Mouse (Mus musculus): ENCODE measurements around the gene Nufip1.

Gene Nufip1

GRCm38 (mm10) chr14:76179343-76179742 is 68.7 kb downstream of the Nufip1 start:
- CTCF ChIA-PET = no interaction called here

GRCm38 (mm10) chr14:76185358-76185757 is 74.7 kb downstream of the Nufip1 start:
- CTCF ChIA-PET = no interaction called here

- CTCF ChIA-PET = no interaction called here
Measured at GRCm38 (mm10) chr14:76186299-76186698, 75.6 kb downstream of the Nufip1 start.
